Mouse (Mus musculus) adipocyte (in vitro differentiated cells): ENCODE measurements around the gene Zfp936.
"Not testable (repeated sequence)": the region's sequence is repeated elsewhere in the genome, so short reads cannot be mapped to it uniquely, and the experiment has no call there.

Experiments
- DNase-seq: peaks from one replicate; pipeline ENCODE4 v3.0.0-alpha.2; 2016; ENCODE audit warnings: low spot score

Gene Zfp936

DNA sequence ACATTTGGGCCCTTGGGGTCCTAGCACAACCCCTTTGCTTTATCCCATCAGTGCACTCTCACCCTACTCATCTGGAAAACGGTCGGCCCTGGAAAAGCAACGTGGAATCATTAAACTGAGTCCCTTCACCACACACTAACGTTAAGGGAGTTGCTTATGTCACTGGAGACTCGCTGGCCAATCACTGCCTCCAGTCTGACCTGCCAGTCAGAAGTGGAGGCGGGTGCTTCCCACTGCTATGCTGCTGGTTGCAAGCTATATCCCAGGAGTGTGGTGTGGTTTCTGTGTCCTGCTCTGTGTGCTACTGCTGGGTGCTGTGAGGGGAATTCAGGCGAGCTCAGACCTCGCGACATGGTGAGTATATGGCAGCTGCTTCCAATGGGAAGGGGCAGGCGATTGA, at the start of gene Zfp936:
Gene Zfp936 (plus strand): TSS at position 301 of the 400 bp plus-strand sequence.
- DNase-seq: not testable (repeated sequence)

DNA sequence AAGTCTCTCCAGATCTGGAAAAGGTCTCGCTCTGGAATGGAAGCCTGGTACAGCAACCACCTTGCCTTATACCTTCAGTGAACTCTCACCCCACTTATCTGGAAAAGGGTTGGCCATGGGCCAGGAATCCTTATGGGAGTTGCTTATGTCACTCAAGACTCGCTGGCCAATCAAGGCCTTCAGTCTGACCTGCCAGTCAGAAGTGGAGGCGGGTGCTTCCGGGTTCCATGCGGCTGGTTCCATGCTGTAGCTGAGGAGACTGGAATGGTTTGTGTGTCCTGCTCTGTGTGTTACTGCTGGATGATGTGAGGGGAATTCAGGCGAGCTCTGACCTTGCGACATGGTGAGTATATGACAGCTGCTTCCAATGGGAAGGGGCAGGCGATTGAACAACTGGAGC, 36.2 kb upstream of the Zfp936 start:
- DNase-seq: no peak

DNA sequence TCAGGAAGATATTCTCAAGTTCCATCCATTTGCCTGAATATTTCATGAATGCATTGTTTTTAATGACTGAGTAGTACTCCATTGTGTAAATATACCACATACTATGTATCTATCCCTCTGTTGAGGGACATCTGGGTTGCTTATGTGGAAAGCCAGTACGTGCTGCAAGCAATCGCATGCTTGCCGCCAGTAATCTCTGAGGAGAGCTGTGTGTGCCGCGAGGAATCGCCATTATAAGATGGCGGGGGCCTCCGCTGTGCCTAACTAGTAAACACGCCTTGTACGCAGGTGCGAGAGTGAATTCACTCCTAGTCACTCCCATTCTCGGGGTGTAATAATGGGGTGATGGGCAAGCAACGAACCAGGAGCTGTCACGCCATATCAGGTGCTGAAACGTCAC, 14.7 kb downstream of the Zfp936 start:
- not testable (repeated sequence) for DNase-seq

DNA sequence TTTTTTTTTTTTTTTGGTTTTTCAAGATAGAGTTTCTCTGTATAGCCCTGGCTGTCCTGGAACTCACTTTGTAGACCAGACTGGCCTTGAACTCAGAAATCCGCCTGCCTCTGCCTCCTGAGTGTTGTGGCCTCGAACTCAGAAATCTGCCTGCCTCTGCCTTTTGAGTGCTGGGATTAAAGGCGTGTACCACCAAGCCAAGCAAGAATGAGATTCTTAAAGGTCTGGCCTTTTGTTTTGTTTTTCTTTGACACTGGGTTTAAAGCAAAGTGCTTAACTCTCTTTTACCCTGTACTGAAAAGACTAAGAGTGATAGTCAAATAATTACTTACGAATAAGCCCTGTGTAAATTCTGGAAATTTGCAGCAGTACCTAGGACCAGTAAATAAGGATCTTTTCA, 50.1 kb downstream of the Zfp936 start:
- DNase-seq: not testable (repeated sequence)

- not testable (repeated sequence) for DNase-seq
Measured at GRCm38 (mm10) chr7:43167101-43167500, 53.1 kb downstream of the Zfp936 start.

DNA sequence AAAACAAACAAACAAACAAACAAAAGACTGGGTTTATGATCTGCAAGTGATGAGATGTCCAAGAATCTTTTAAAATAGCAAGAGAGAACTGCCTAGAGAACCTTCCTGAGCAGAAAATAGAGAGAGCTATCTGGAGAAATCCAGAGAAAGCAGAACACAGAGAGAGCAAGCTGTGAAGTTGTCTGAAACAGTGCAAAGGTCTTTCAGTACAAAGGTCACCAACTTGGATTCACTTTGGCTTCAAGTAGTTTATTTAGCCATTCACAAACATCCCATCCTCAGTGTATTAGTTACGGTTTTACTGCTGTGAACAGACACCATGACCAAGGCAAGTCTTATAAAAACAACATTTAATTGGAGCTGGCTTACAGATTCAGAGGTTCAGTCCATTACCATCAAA, 53.8 kb downstream of the Zfp936 start:
- not testable (repeated sequence) for DNase-seq

DNA sequence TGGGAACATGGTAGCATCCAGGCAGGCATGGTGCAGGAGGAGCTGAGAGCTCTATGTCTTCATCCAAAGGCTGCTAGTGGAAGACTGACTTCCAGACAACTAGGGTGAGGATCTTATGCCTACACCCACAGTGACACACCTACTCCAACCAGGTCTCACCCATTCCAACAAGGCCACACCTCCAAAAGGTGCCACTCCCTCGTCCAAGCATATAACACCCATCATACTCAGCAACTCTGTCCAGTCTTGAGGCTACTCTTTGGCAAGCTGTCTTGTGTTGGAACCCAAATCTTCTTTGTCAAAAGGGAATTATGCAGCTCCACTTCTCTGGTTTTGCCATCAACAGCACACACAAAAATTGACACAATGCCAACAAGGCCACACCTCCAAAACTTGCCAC, 54.2 kb downstream of the Zfp936 start:
- DNase-seq: not testable (repeated sequence)

GRCm38 (mm10) chr7:43177003-43177702, 63.1 kb downstream of the Zfp936 start:
- no peak for DNase-seq

DNA sequence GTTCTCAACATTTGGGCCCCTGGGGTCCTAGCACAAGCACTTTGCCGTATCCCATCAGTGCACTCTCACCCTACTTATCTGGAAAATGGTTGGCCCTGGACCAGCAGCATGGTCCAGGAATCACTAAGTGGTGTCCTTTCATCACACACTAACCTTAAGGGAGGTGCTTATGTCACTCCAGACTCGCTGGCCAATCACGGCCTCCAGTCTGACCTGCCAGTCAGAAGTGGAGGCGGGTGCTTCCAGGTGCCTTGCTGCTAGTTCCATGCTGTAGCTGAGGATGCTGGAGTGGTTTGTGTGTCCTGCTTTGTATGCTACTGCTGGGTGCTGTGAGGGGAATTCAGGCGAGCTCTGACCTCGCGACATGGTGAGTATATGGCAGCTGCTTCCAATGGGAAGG, 99.8 kb downstream of the Zfp936 start:
- DNase-seq: not testable (repeated sequence)
